Mouse (Mus musculus) liver, adult 2 months (tissue): Measurements from ENCODE around the gene Cdc42bpa. TPM values are rescaled to one million over a fixed set of nuclear protein-coding genes. Genes with fewer than 3 reads are reported as not detected.

ENCODE experiments used
- DNase-seq: peaks from one replicate; pipeline ENCODE4 v3.0.0-alpha.2; 2011; ENCODE audit warnings: low read depth, low spot score; ENCODE audit errors: extremely low read depth
- H3K27ac ChIP-seq: fragments of 200-500 bp; replicated peaks from 2 replicates; pipeline ENCODE4 v1.5.1; 2012; ENCODE audit warnings: low read depth, mild to moderate bottlenecking, control low read depth, inconsistent platforms, low read length; ENCODE audit not compliant: insufficient read depth
- H3K27me3 ChIP-seq: fragments of 200-500 bp; 2 replicates; pipeline ENCODE4 v1.6.1; 2012; ENCODE audit warnings: mild to moderate bottlenecking, moderate library complexity, low read length, inconsistent platforms; ENCODE audit not compliant: control insufficient read depth, insufficient read depth
- H3K36me3 ChIP-seq: fragments of 200-500 bp; 2 replicates; pipeline ENCODE4 v1.6.1; 2012; ENCODE audit warnings: low read length, inconsistent platforms; ENCODE audit not compliant: control insufficient read depth, insufficient read depth
- H3K4me1 ChIP-seq: fragments of 200-500 bp; 2 replicates; pipeline ENCODE4 v1.6.1; 2011; ENCODE audit warnings: low read length; ENCODE audit not compliant: control insufficient read depth, insufficient read depth
- H3K4me3 ChIP-seq: fragments of 200-500 bp; 2 replicates; pipeline ENCODE4 v1.5.1; 2011; ENCODE audit warnings: low read depth, mild to moderate bottlenecking, control low read depth, low read length, moderate library complexity; ENCODE audit not compliant: insufficient read depth
- H3K79me2 ChIP-seq: fragments of 200-500 bp; 2 replicates; pipeline ENCODE4 v1.6.1; 2012; ENCODE audit warnings: inconsistent platforms, mild to moderate bottlenecking, low read length, moderate library complexity; ENCODE audit not compliant: control insufficient read depth, insufficient read depth
- H3K9ac ChIP-seq: fragments of 200-500 bp; 2 replicates; pipeline ENCODE4 v1.6.1; 2012; ENCODE audit warnings: low read depth, mild to moderate bottlenecking, control low read depth, inconsistent platforms, low read length
- CTCF ChIP-seq: fragments of 200-500 bp; IDR thresholded peaks from 2 replicates; pipeline ENCODE4 v1.5.1; 2011; ENCODE audit warnings: low read depth, low read length, control low read depth
- POLR2A ChIP-seq: fragments of 200-500 bp; IDR thresholded peaks from 2 replicates; pipeline ENCODE4 v1.6.1; 2011; ENCODE audit warnings: low read length, control low read depth; ENCODE audit not compliant: insufficient read depth; ENCODE audit errors: extremely low read depth
- WGBS: fragments of 180-500 bp; shearing (Covaris S2); methylation state at CpG from one replicate; pipeline ENCODE4 v1.1.7; 2018; 5-methylcytosine and 5-hydroxymethylcytosine counted together
- polyA plus RNA-seq: library from polyadenylated mRNA; depleted of rRNA; stranded (reverse); fragments of >200 nt; gene quantifications from 2 replicates; pipeline ENCODE4 v1.2.3, GENCODE M21; 2012
- total RNA-seq: library from RNA; depleted of rRNA; stranded (reverse); fragments of >200 nt; gene quantifications from 2 replicates; pipeline ENCODE4 v1.2.3, GENCODE M21; 2014

Gene Cdc42bpa
- total and polyA plus RNA-seq, 2 experiments: 7.0 to 24.7 TPM

- no peak for TF ChIP-seq CTCF
- no peak for TF ChIP-seq POLR2A
- 36% methylated on average over 4 of the region's 4 CpGs for WGBS
- no peaks in the 10 kb centered on the region for H3K36me3 ChIP-seq
- peak; percentile 50 for DNase-seq
- no peak overlapping the region for H3K27ac ChIP-seq
- H3K79me2 ChIP-seq: no peaks in the 10 kb centered on the region
- H3K4me3 ChIP-seq: peak overlapping the region; percentile 51; the same call in 1 of the 2 replicates
- no peaks in the 10 kb centered on the region for H3K27me3 ChIP-seq
- H3K4me1 ChIP-seq: peaks cover 5% of the 10 kb centered on the region; the same call in 1 of the 2 replicates
- no peak overlapping the region for H3K9ac ChIP-seq
Measured at GRCm38 (mm10) chr1:179961777-179962176, 1.5 kb downstream of the Cdc42bpa start.

GRCm38 (mm10) chr1:179969776-179970428 is 9.6 kb downstream of the Cdc42bpa start:
- WGBS: 73% methylated on average over 5 of the region's 5 CpGs
- Histone ChIP-seq H3K4me1 (no peaks in the 10 kb centered on the region; the same call in 1 of the 2 replicates), H3K9ac (no peak overlapping the region), H3K4me3 (no peak overlapping the region), H3K27ac (no peak overlapping the region), H3K27me3 (no peaks in the 10 kb centered on the region), H3K79me2 (peaks cover 16% of the 10 kb centered on the region; the same call in 1 of the 2 replicates), H3K36me3 (no peaks in the 10 kb centered on the region)
- TF ChIP-seq POLR2A: no peak
- DNase-seq: no peak

- Histone ChIP-seq H3K36me3 (no peaks in the 10 kb centered on the region), H3K79me2 (peaks cover 37% of the 10 kb centered on the region; the same call in 1 of the 2 replicates), H3K27ac (no peak overlapping the region), H3K4me3 (no peak overlapping the region), H3K4me1 (peaks cover 3% of the 10 kb centered on the region), H3K9ac (no peak overlapping the region), H3K27me3 (no peaks in the 10 kb centered on the region)
- peak; percentile 52 for DNase-seq
- TF ChIP-seq CTCF: no peak
- no peak for TF ChIP-seq POLR2A
- whole genome bisulfite sequencing: 68% methylated on average over 6 of the region's 6 CpGs
Measured at GRCm38 (mm10) chr1:179975021-179975420, 14.7 kb downstream of the Cdc42bpa start.

- Histone ChIP-seq H3K9ac (no peak overlapping the region), H3K27ac (no peak overlapping the region), H3K79me2 (peaks cover 35% of the 10 kb centered on the region; the same call in 1 of the 2 replicates), H3K27me3 (no peaks in the 10 kb centered on the region), H3K4me1 (peaks cover 3% of the 10 kb centered on the region), H3K4me3 (no peak overlapping the region), H3K36me3 (no peaks in the 10 kb centered on the region)
- TF ChIP-seq CTCF (no peak), POLR2A (no peak)
- WGBS: 74% methylated on average over 5 of the region's 5 CpGs
- no peak for DNase-seq
Measured at GRCm38 (mm10) chr1:179975645-179976275, 15.5 kb downstream of the Cdc42bpa start.

- H3K27me3 ChIP-seq: no peaks in the 10 kb centered on the region
- WGBS: 88% methylated on average over 6 of the region's 6 CpGs
- H3K4me3 ChIP-seq: no peak overlapping the region
- H3K79me2 ChIP-seq: peaks cover 34% of the 10 kb centered on the region; the same call in 1 of the 2 replicates
- H3K4me1 ChIP-seq: peaks cover 5% of the 10 kb centered on the region
- DNase-seq: no peak
- H3K36me3 ChIP-seq: no peaks in the 10 kb centered on the region
- no peak overlapping the region for H3K9ac ChIP-seq
- no peak overlapping the region for H3K27ac ChIP-seq
- no peak for TF ChIP-seq POLR2A
- no peak for TF ChIP-seq CTCF
Measured at GRCm38 (mm10) chr1:179977437-179977836, 17.2 kb downstream of the Cdc42bpa start.

GRCm38 (mm10) chr1:179978742-179979141 is 18.5 kb downstream of the Cdc42bpa start:
- WGBS: 94% methylated on average over 1 of the region's 1 CpGs
- Histone ChIP-seq H3K27me3 (no peaks in the 10 kb centered on the region), H3K4me1 (peaks cover 11% of the 10 kb centered on the region), H3K9ac (no peak overlapping the region), H3K79me2 (peaks cover 29% of the 10 kb centered on the region; the same call in 1 of the 2 replicates), H3K4me3 (no peak overlapping the region), H3K36me3 (no peaks in the 10 kb centered on the region), H3K27ac (no peak overlapping the region)
- no peak for TF ChIP-seq CTCF
- no peak for TF ChIP-seq POLR2A
- DNase-seq: no peak
